34 mouse cellular contexts compared by ENCODE assay signal in genomic region chr8:117037374-117037935, GRCm38 (mm10). TPM values are rescaled to one million over a fixed set of nuclear protein-coding genes. Genes with fewer than 3 reads are reported as not detected.
"Had no signal": no experiment of that assay in that cellular context is flagged by ENCODE, and none has a peak within 500 bp of the region (broad histone marks: within the 10 kb centered on the region; RNA-seq: fewer than 3 reads in every experiment).

No protein-coding gene starts in this region.

- H3K4me3 ChIP-seq: heart, adult 2 months; heart, embryonic 13.5 days; heart, embryonic 15.5 days; hindbrain, embryonic 10.5 days; hindbrain, embryonic 12.5 days; kidney, embryonic 15.5 days; left cerebral cortex, adult 2 months; limb, embryonic 10.5 days; limb, embryonic 12.5 days; liver, embryonic 13.5 days had no signal

- H3K9ac ChIP-seq: heart, embryonic 13.5 days; heart, embryonic 15.5 days; hindbrain, embryonic 12.5 days; hindbrain, embryonic 14.5 days; kidney, embryonic 15.5 days; limb, embryonic 12.5 days; liver, embryonic 13.5 days had no signal

- DNase-seq: gastrocnemius, postnatal 14 days; gastrocnemius, postnatal 36 days; heart, adult 11 months; heart, adult 2 months; heart, postnatal 14 days; heart, postnatal 36 days; kidney, adult 11 months; kidney, adult 2 months; kidney, adult 9 months; kidney, postnatal 14 days; kidney, postnatal 36 days; layer of hippocampus, adult 9-11 months; liver; liver, embryonic 13.5 days had no signal

- H3K27ac ChIP-seq: heart, adult 2 months; heart, embryonic 13.5 days; heart, embryonic 15.5 days; hindbrain, embryonic 10.5 days; hindbrain, embryonic 12.5 days; hindbrain, embryonic 14.5 days; kidney, embryonic 15.5 days; kidney, postnatal 0 days; left cerebral cortex, adult 2 months; limb, embryonic 10.5 days; limb, embryonic 12.5 days; liver, embryonic 13.5 days had no signal

- H3K36me3 ChIP-seq: heart, embryonic 13.5 days; heart, embryonic 15.5 days; hindbrain, embryonic 10.5 days; hindbrain, embryonic 12.5 days; kidney, embryonic 15.5 days; limb, embryonic 10.5 days; limb, embryonic 12.5 days; liver, embryonic 13.5 days had no signal

- H3K27me3 ChIP-seq: hindbrain, embryonic 12.5 days; kidney, embryonic 15.5 days; liver, embryonic 13.5 days had no signal

- H3K4me2 ChIP-seq: heart, embryonic 11.5 days; heart, embryonic 13.5 days; heart, embryonic 15.5 days; hindbrain, embryonic 12.5 days; hindbrain, embryonic 14.5 days; kidney, embryonic 15.5 days; limb, embryonic 12.5 days; liver, embryonic 11.5 days; liver, embryonic 13.5 days had no signal

- H3K9me3 ChIP-seq: heart, embryonic 13.5 days; heart, embryonic 15.5 days; hindbrain, embryonic 10.5 days; hindbrain, embryonic 12.5 days; kidney, embryonic 15.5 days; limb, embryonic 10.5 days; limb, embryonic 12.5 days; liver, embryonic 13.5 days had no signal

- ATAC-seq: hindbrain, embryonic 16.5 days; inflammation-experienced regulatory T-cells, adult 6 months had no signal

- H3K4me1 ChIP-seq: heart, embryonic 15.5 days; kidney, embryonic 15.5 days; limb, embryonic 10.5 days; limb, embryonic 12.5 days; liver, embryonic 13.5 days had no signal

RNA-seq across cellular contexts. Expression of gene Pkd1l2, which starts 44.8 kb away (rescaled TPM):
- total RNA-seq: heart, adult 2 months; heart, postnatal 14 days; left cerebral cortex, postnatal 14 days had no signal
- polyA plus RNA-seq: heart, adult 2 months; heart, embryonic 13.5 days; hindbrain, embryonic 10.5 days; hindbrain, embryonic 12.5 days; kidney, postnatal 0 days; limb, embryonic 10.5 days; limb, embryonic 12.5 days had no signal

RNA-seq across cellular contexts. Expression of gene Bco1, which starts 58.2 kb away (rescaled TPM):
- total RNA-seq: gastrocnemius, adult 8-10 months; heart, adult 2 months; heart, postnatal 14 days; heart, postnatal 36 days; layer of hippocampus, adult 18-20 months; layer of hippocampus, postnatal 25 days; left cerebral cortex, adult 2 months; left cerebral cortex, postnatal 14 days; left cerebral cortex, postnatal 36 days had no signal
- polyA plus RNA-seq: heart, embryonic 15.5 days; heart, postnatal 0 days; inflammation-experienced regulatory T-cells, adult 6 months; limb, embryonic 10.5 days had no signal
